Mouse (Mus musculus): Measurements from ENCODE around the gene Dcun1d3.

GRCm38 (mm10) chr7:119894818-119895544 lies 1.1 kb downstream of the Dcun1d3 start:
- TF ChIP-seq POLR2A (IDR thresholded peaks at IDR 0.05; ENCODE audit: low read depth, low read length) = no peak
- TF ChIP-seq CTCF (conservative IDR thresholded peaks at IDR 0.05; ENCODE audit: insufficient read depth, insufficient read length, low read depth, low read length) = no peak

Measured in kidney, adult 2 months (tissue).